In genomic region chr4:107135663-107136062, GRCm38 (mm10) we compare ENCODE assay signal across 38 mouse cellular contexts. TPM values are rescaled to one million over a fixed set of nuclear protein-coding genes. Genes with fewer than 3 reads are reported as not detected.
A peak's percentile ranks its signal among the peaks of the same experiment; 100 is the strongest.
DNase-seq lines count a peak whose midpoint lies in the region; ATAC-seq and TF ChIP-seq lines count a peak whose summit lies in the region.
"Had no signal": no experiment of that assay in that cellular context is flagged by ENCODE, and none has a peak within 500 bp of the region (broad histone marks: within the 10 kb centered on the region; RNA-seq: fewer than 3 reads in every experiment).

No protein-coding gene starts in this region.

- TF ChIP-seq CTCF in forebrain, postnatal 0 days (IDR thresholded peaks at IDR 0.05; ENCODE audit: low read depth): no peak
- no peak for TF ChIP-seq CTCF in MEL (IDR thresholded peaks at IDR 0.05 in 2 of 3, conservative IDR thresholded peaks at IDR 0.05 in 1 of 3; ENCODE audit: control insufficient read depth in 1 of 3, insufficient read depth in 1 of 3, low read depth in 2 of 3, low read length in 3 of 3, poor library complexity in 1 of 3, severe bottlenecking in 1 of 3)

- no peak overlapping the region for H3K9ac ChIP-seq in forebrain, embryonic 12.5 days
- H3K9ac ChIP-seq in forebrain, postnatal 0 days: no peak overlapping the region
- H3K9ac ChIP-seq in kidney, embryonic 16.5 days (replicated peaks; ENCODE audit: low read length): 0 out of 2 replicates have a peak overlapping the region, but pooled peaks have one; percentile 20
- no peak overlapping the region for H3K9ac ChIP-seq in MEL (ENCODE audit: control insufficient read depth, low read depth, low read length, poor library complexity, severe bottlenecking)
- H3K9ac ChIP-seq: embryonic facial prominence, embryonic 13.5 days; heart, embryonic 15.5 days; hindbrain, embryonic 12.5 days; limb, embryonic 13.5 days; liver, embryonic 12.5 days; liver, postnatal 0 days; neural tube, embryonic 13.5 days had no signal

- H3K27ac ChIP-seq in forebrain, embryonic 12.5 days: peak overlapping the region; percentile 15; the same call in 1 of the 2 replicates
- no peak overlapping the region for H3K27ac ChIP-seq in forebrain, postnatal 0 days (ENCODE audit: low read depth, low read length)
- H3K27ac ChIP-seq in kidney, embryonic 16.5 days (ENCODE audit: low read length): peak overlapping the region; percentile 69
- H3K27ac ChIP-seq in MEL (ENCODE audit: control insufficient read depth, low read depth, low read length): no peak overlapping the region
- H3K27ac ChIP-seq: embryonic facial prominence, embryonic 13.5 days; heart, embryonic 10.5 days; heart, embryonic 15.5 days; hindbrain, embryonic 12.5 days; limb, embryonic 13.5 days; liver, embryonic 12.5 days; neural tube, embryonic 13.5 days had no signal

- no peaks in the 10 kb centered on the region for H3K9me3 ChIP-seq in forebrain, embryonic 12.5 days
- H3K9me3 ChIP-seq in forebrain, postnatal 0 days (ENCODE audit: low read length): no peaks in the 10 kb centered on the region
- no peaks in the 10 kb centered on the region for H3K9me3 ChIP-seq in kidney, embryonic 16.5 days (ENCODE audit: low read length)
- H3K9me3 ChIP-seq in MEL (replicated peaks; ENCODE audit: insufficient read depth, low read length): no peaks in the 10 kb centered on the region
- H3K9me3 ChIP-seq: embryonic facial prominence, embryonic 13.5 days; forebrain, embryonic 10.5 days; heart, embryonic 10.5 days; heart, embryonic 15.5 days; hindbrain, embryonic 12.5 days; limb, embryonic 13.5 days; liver, embryonic 12.5 days; neural tube, embryonic 13.5 days had no signal

- TF ChIP-seq POLR2A in MEL (IDR thresholded peaks at IDR 0.05; ENCODE audit: control insufficient read depth in 1 of 2, insufficient read depth in 1 of 2, low read depth in 1 of 2, low read length in 2 of 2, poor library complexity in 1 of 2): no peak

- no peak overlapping the region for H3K4me2 ChIP-seq in forebrain, embryonic 12.5 days
- H3K4me2 ChIP-seq in forebrain, postnatal 0 days (ENCODE audit: low read depth): no peak overlapping the region
- H3K4me2 ChIP-seq in kidney, embryonic 16.5 days (replicated peaks; ENCODE audit: low read depth, low read length): no peak overlapping the region
- H3K4me2 ChIP-seq: embryonic facial prominence, embryonic 13.5 days; heart, embryonic 15.5 days; hindbrain, embryonic 12.5 days; limb, embryonic 13.5 days; liver, embryonic 12.5 days; midbrain, embryonic 11.5 days; neural tube, embryonic 13.5 days had no signal

- no peak overlapping the region for H3K4me3 ChIP-seq in forebrain, embryonic 12.5 days (replicated peaks)
- H3K4me3 ChIP-seq in forebrain, postnatal 0 days (ENCODE audit: low read depth, low read length): no peak overlapping the region
- H3K4me3 ChIP-seq in kidney, embryonic 16.5 days (ENCODE audit: low read length): no peak overlapping the region
- H3K4me3 ChIP-seq in MEL (ENCODE audit: control insufficient read depth in 1 of 2, insufficient read depth in 1 of 2, low read depth in 2 of 2, low read length in 2 of 2): no peak overlapping the region
- H3K4me3 ChIP-seq: embryonic facial prominence, embryonic 13.5 days; forebrain, embryonic 10.5 days; heart, embryonic 10.5 days; heart, embryonic 15.5 days; hindbrain, embryonic 12.5 days; limb, embryonic 13.5 days; liver, embryonic 12.5 days; neural tube, embryonic 13.5 days had no signal

- H3K4me1 ChIP-seq in forebrain, embryonic 12.5 days: peaks cover 55% of the 10 kb centered on the region
- 0 out of 2 replicates have a peak, but pooled peaks cover 3% of the 10 kb centered on the region for H3K4me1 ChIP-seq in forebrain, postnatal 0 days (ENCODE audit: insufficient read depth)
- H3K4me1 ChIP-seq in kidney, embryonic 16.5 days (ENCODE audit: insufficient read depth, low read length): peaks cover 60% of the 10 kb centered on the region
- peaks cover 3 to 14% of the 10 kb centered on the region in 2 experiments; a peak in 3 of 4 replicates for H3K4me1 ChIP-seq in MEL (ENCODE audit: control insufficient read depth in 1 of 2, insufficient read depth in 2 of 2, low read length in 2 of 2)

- ATAC-seq in forebrain, embryonic 12.5 days (ENCODE audit: low FRiP score): no peak
- ATAC-seq in forebrain, postnatal 0 days: no peak
- ATAC-seq in kidney, embryonic 16.5 days (ENCODE audit: low FRiP score, low TSS enrichment): no peak
- ATAC-seq: activated CD4-positive, CD25-positive, alpha-beta regulatory T cell, adult 4 months; forebrain, embryonic 16.5 days; intestine, embryonic 16.5 days; liver, embryonic 12.5 days; liver, postnatal 0 days had no signal

- H3K36me3 ChIP-seq in forebrain, embryonic 12.5 days (replicated peaks): no peaks in the 10 kb centered on the region
- no peaks in the 10 kb centered on the region for H3K36me3 ChIP-seq in forebrain, postnatal 0 days (ENCODE audit: insufficient read depth)
- H3K36me3 ChIP-seq in kidney, embryonic 16.5 days (ENCODE audit: insufficient read depth, low read length): no peaks in the 10 kb centered on the region
- peaks cover 0 to 13% of the 10 kb centered on the region in 2 experiments; a peak in 2 of 4 replicates for H3K36me3 ChIP-seq in MEL (ENCODE audit: control insufficient read depth in 1 of 2, insufficient read depth in 2 of 2, low read length in 2 of 2)
- H3K36me3 ChIP-seq: heart, embryonic 10.5 days; heart, embryonic 15.5 days; hindbrain, embryonic 12.5 days; limb, embryonic 13.5 days; neural tube, embryonic 13.5 days had no signal

- no peak for TF ChIP-seq EP300 in MEL (IDR thresholded peaks at IDR 0.05; ENCODE audit: low read depth in 1 of 2, low read length in 2 of 2)

- H3K27me3 ChIP-seq in forebrain, embryonic 12.5 days: peaks cover 8% of the 10 kb centered on the region; the same call in 1 of the 2 replicates
- H3K27me3 ChIP-seq in forebrain, postnatal 0 days (ENCODE audit: insufficient read depth, low read length): no peaks in the 10 kb centered on the region
- H3K27me3 ChIP-seq in kidney, embryonic 16.5 days (ENCODE audit: insufficient read depth, low read length): no peaks in the 10 kb centered on the region
- H3K27me3 ChIP-seq in MEL (ENCODE audit: control insufficient read depth in 1 of 2, insufficient read depth in 2 of 2, low read length in 2 of 2): no peaks in the 10 kb centered on the region; a peak in 1 of 4 replicates
- H3K27me3 ChIP-seq: hindbrain, embryonic 12.5 days; liver, embryonic 12.5 days; neural tube, embryonic 13.5 days had no signal

- no peak for TF ChIP-seq RAD21 in MEL (IDR thresholded peaks at IDR 0.05; ENCODE audit: low read depth, low read length)

- no peaks in the 10 kb centered on the region for H3K79me2 ChIP-seq in MEL (ENCODE audit: control insufficient read depth, insufficient read depth, low read length, poor library complexity)

- WGBS in forebrain, embryonic 12.5 days: 79% methylated on average over 5 of the region's 5 CpGs
- WGBS in forebrain, postnatal 0 days: 76% methylated on average over 5 of the region's 5 CpGs
- WGBS in kidney, embryonic 16.5 days: 48% methylated on average over 5 of the region's 5 CpGs

- DNase-seq in forebrain, postnatal 0 days: no peak
- DNase-seq in kidney, postnatal 10 days: no peak
- peak; percentile 42 for DNase-seq in MEL (ENCODE audit: low read depth, low spot score)
- DNase-seq in brain, adult 2 months (ENCODE audit: low read depth, low spot score): peak; percentile 50
- no peak for DNase-seq in right cerebral cortex, postnatal 14 days
- DNase-seq: adrenal gland, adult 2 months; adrenal gland, postnatal 36 days; B cell, adult 2 months; cerebellum, adult 11-12 months; gastrocnemius, postnatal 14 days; heart, adult 11 months; kidney, adult 9 months; liver, postnatal 0 days; lung, postnatal 36 days; thymus, postnatal 4 days had no signal

TF ChIP-seq in MEL, 35 proteins besides CTCF, POLR2A, EP300 and RAD21:
- TF ChIP-seq RCOR1 (IDR thresholded peaks at IDR 0.05; ENCODE audit: low read depth, low read length): no peak
- TF ChIP-seq TBP (IDR thresholded peaks at IDR 0.05; ENCODE audit: low read depth, low read length): peak; percentile 92
- 0 out of 2 replicates have a peak, but pooled peaks have one; percentile 74 for TF ChIP-seq UBTF (IDR thresholded peaks at IDR 0.05; ENCODE audit: borderline replicate concordance, insufficient read depth, low read depth, low read length)

RNA-seq across cellular contexts. Expression of gene Cdcp2, which starts 39.0 kb away (rescaled TPM):
- not detected in 2 replicates for polyA plus RNA-seq in forebrain, embryonic 12.5 days (2016; fragmentation: Nextera tagmentation; extraction: Ambion mirVana)
- not detected in 2 replicates for total RNA-seq in forebrain, postnatal 0 days (2014; rRNA removed)
- 0.09 TPM in 1 of 2 replicates, not detected in the other for polyA plus RNA-seq in forebrain, postnatal 0 days (2015; fragmentation: Nextera tagmentation; extraction: Ambion mirVana)
- polyA plus RNA-seq in kidney, embryonic 16.5 days (2015; fragmentation: Nextera tagmentation; extraction: Ambion mirVana): 0.17 and 0.24 TPM in 2 replicates
- total RNA-seq in MEL (2012; rRNA removed): not detected in 2 replicates
- polyA plus RNA-seq in MEL (2012; ENCODE audit: insufficient read depth in 1 of 2, insufficient read length in 2 of 2, low read depth in 1 of 2, low replicate concordance in 2 of 2, missing spikeins in 1 of 2): not detected
- total RNA-seq: adrenal gland, adult 2 months; adrenal gland, postnatal 36 days; common myeloid progenitor, adult 5-6 weeks; gastrocnemius, postnatal 14 days; heart, postnatal 25 days; layer of hippocampus, adult 18-20 months; layer of hippocampus, postnatal 25 days; megakaryocyte, adult 5-6 weeks had no signal
- polyA plus RNA-seq: activated CD4-positive, CD25-positive, alpha-beta regulatory T cell, adult 4 months; embryonic facial prominence, embryonic 13.5 days; forebrain, embryonic 16.5 days; heart, embryonic 10.5 days; heart, embryonic 15.5 days; intestine, embryonic 16.5 days; liver, embryonic 12.5 days; liver, postnatal 0 days; lung, embryonic 16.5 days; neural tube, embryonic 13.5 days; stomach, embryonic 14.5 days; testis, adult 2 months; thymus, postnatal 0 days had no signal

RNA-seq across cellular contexts. Expression of gene Tmem59, which starts 42.5 kb away (rescaled TPM):
- 289 and 296 TPM in 2 replicates for polyA plus RNA-seq in forebrain, embryonic 12.5 days (2016; fragmentation: Nextera tagmentation; extraction: Ambion mirVana)
- 126 and 134 TPM in 2 replicates for total RNA-seq in forebrain, postnatal 0 days (2014; rRNA removed)
- polyA plus RNA-seq in forebrain, postnatal 0 days (2015; fragmentation: Nextera tagmentation; extraction: Ambion mirVana): 361 and 363 TPM in 2 replicates
- polyA plus RNA-seq in kidney, embryonic 16.5 days (2015; fragmentation: Nextera tagmentation; extraction: Ambion mirVana): 523 and 557 TPM in 2 replicates
- total RNA-seq in MEL (2012; rRNA removed): 51.9 and 55.8 TPM in 2 replicates
- 10 to 100 TPM in 1 of 2 experiments, not detected in 1; 78.9 TPM for polyA plus RNA-seq in MEL (2012; ENCODE audit: insufficient read depth in 1 of 2, insufficient read length in 2 of 2, low read depth in 1 of 2, low replicate concordance in 2 of 2, missing spikeins in 1 of 2)

RNA-seq across cellular contexts. Expression of gene Tceanc2, which starts 43.3 kb away (rescaled TPM):
- 22.1 and 26.5 TPM in 2 replicates for polyA plus RNA-seq in forebrain, embryonic 12.5 days (2016; fragmentation: Nextera tagmentation; extraction: Ambion mirVana)
- 13.4 and 22.3 TPM in 2 replicates for total RNA-seq in forebrain, postnatal 0 days (2014; rRNA removed)
- 26.5 and 35.4 TPM in 2 replicates for polyA plus RNA-seq in forebrain, postnatal 0 days (2015; fragmentation: Nextera tagmentation; extraction: Ambion mirVana)
- polyA plus RNA-seq in kidney, embryonic 16.5 days (2015; fragmentation: Nextera tagmentation; extraction: Ambion mirVana): 22.1 and 29.7 TPM in 2 replicates
- total RNA-seq in MEL (2012; rRNA removed): 1.5 and 1.9 TPM in 2 replicates
- polyA plus RNA-seq in MEL (2012; ENCODE audit: insufficient read depth in 1 of 2, insufficient read length in 2 of 2, low read depth in 1 of 2, low replicate concordance in 2 of 2, missing spikeins in 1 of 2): 1 to 10 TPM in 1 of 2 experiments, not detected in 1; 9.4 TPM

Comparison
In these comparisons a context has a peak if more than half of its experiments do, and no peak if none do; other contexts are left out.
1. H3K27ac ChIP-seq: peak in forebrain, embryonic 12.5 days (single experiment) and kidney, embryonic 16.5 days (single experiment); none in forebrain, postnatal 0 days (single experiment) and MEL (single experiment).
2. DNase-seq: peak in MEL (single experiment) and brain, adult 2 months (single experiment); none in forebrain, postnatal 0 days (single experiment), kidney, postnatal 10 days (single experiment) and right cerebral cortex, postnatal 14 days (single experiment).